ENCODE assay signal across 9 mouse cellular contexts in the genomic region with DNA sequence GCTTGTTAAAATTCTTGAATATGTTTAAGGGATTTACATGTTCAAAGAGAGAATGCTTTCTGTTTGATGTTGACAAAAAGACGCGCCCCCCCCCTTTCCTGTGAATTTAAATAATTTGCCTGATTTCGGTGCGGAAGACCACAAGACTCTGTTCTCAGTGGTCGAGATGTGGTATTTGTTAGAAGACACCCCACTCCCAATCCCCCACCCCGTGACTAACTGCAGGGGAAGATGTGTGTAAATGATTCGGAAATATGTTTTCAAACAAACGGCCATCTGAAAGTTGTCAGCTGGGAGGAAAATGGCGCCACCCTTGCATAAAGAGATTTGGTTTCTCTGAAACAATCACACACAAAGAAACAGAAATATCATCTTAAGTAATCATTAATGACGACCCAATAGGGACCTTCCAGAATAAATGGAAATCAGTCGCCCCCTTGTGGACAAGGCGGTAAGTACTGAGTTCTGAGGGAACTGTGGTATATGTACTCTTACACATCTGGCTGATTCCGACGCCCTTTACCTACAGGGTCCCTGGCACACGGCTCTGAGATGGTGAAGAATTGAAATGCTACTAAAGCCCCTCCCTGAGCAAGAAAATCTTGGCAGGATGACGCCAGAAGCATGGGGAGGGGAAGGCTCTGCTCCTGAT. TPM values are rescaled to one million over a fixed set of nuclear protein-coding genes. Genes with fewer than 3 reads are reported as not detected.
DNase-seq lines count a peak whose midpoint lies in the region; ATAC-seq lines count a peak whose summit lies in the region.
"Had no signal": no experiment of that assay in that cellular context is flagged by ENCODE, and none has a peak within 500 bp of the region (broad histone marks: within the 10 kb centered on the region; RNA-seq: fewer than 3 reads in every experiment).

No protein-coding gene starts in this region.

- H3K9ac ChIP-seq in neural tube, embryonic 15.5 days (replicated peaks): no peak overlapping the region
- H3K9ac ChIP-seq in midbrain, embryonic 16.5 days (ENCODE audit: low read depth, low read length): 0 out of 2 replicates have a peak overlapping the region, but pooled peaks have one; percentile 11

- intact Hi-C loops in left cerebral cortex, postnatal 25 days (cut with DNase I): loop anchor here (1.0 to 2.0 kb wide), 2 partner anchors 143 to 225 kb away; no protein-coding TSS in a partner anchor

- H3K27ac ChIP-seq in neural tube, embryonic 15.5 days (replicated peaks): no peak overlapping the region
- H3K27ac ChIP-seq in midbrain, embryonic 16.5 days (ENCODE audit: low read length): peak overlapping the region; percentile 71

- H3K36me3 ChIP-seq in neural tube, embryonic 15.5 days: no peaks in the 10 kb centered on the region
- H3K36me3 ChIP-seq in midbrain, embryonic 16.5 days (ENCODE audit: control insufficient read depth, insufficient read depth, low read length): no peaks in the 10 kb centered on the region

- H3K9me3 ChIP-seq in neural tube, embryonic 15.5 days (replicated peaks): no peaks in the 10 kb centered on the region
- H3K9me3 ChIP-seq in midbrain, embryonic 16.5 days (replicated peaks; ENCODE audit: control insufficient read depth, low read length, poor library complexity, severe bottlenecking): no peaks in the 10 kb centered on the region

- ATAC-seq in neural tube, embryonic 15.5 days (ENCODE audit: low FRiP score): no peak
- peak; percentile 73 for ATAC-seq in midbrain, embryonic 16.5 days

- H3K4me2 ChIP-seq in neural tube, embryonic 15.5 days: no peak overlapping the region
- H3K4me2 ChIP-seq in midbrain, embryonic 16.5 days (ENCODE audit: low read length): peak overlapping the region; percentile 38

- H3K27me3 ChIP-seq in neural tube, embryonic 15.5 days (replicated peaks): peaks cover 10% of the 10 kb centered on the region; the same call in 1 of the 2 replicates
- no peaks in the 10 kb centered on the region; the same call in 1 of the 2 replicates for H3K27me3 ChIP-seq in midbrain, embryonic 16.5 days (ENCODE audit: control insufficient read depth, insufficient read depth, low read depth, low read length)

- H3K4me1 ChIP-seq in neural tube, embryonic 15.5 days: 0 out of 2 replicates have a peak, but pooled peaks cover 8% of the 10 kb centered on the region
- H3K4me1 ChIP-seq in midbrain, embryonic 16.5 days (ENCODE audit: control insufficient read depth, insufficient read depth, low read length): peaks cover 8% of the 10 kb centered on the region; the same call in 1 of the 2 replicates

- no peak overlapping the region for H3K4me3 ChIP-seq in neural tube, embryonic 15.5 days (replicated peaks)
- no peak overlapping the region for H3K4me3 ChIP-seq in midbrain, embryonic 16.5 days (ENCODE audit: low read depth, low read length)

- peak; percentile 70 for DNase-seq in neural tube, embryonic 10.5 days (ENCODE audit: extremely low spot score, low spot score)
- DNase-seq in cerebellum, postnatal 36 days: peak; percentile 58 to 72
- DNase-seq in frontal cortex, postnatal 36 days (ENCODE audit: low spot score in 2 of 2): peak; percentile 66 to 83
- peak; percentile 82 for DNase-seq in kidney, adult 18-20 months
- DNase-seq in left cerebral cortex, postnatal 25 days (ENCODE audit: low spot score in 2 of 2): peak; percentile 71 to 72
- peak; percentile 36 for DNase-seq in thymus, postnatal 0 days (ENCODE audit: low spot score)

- 25% methylated on average over 16 of the region's 16 CpGs for WGBS in neural tube, embryonic 15.5 days
- 16% methylated on average over 16 of the region's 16 CpGs for WGBS in midbrain, embryonic 16.5 days

RNA-seq across cellular contexts. Expression of a gene that starts 4.2 kb away (rescaled TPM):
- not detected in 2 replicates for polyA plus RNA-seq in neural tube, embryonic 15.5 days (2015; fragmentation: Nextera tagmentation; extraction: Ambion mirVana)
- not detected for total RNA-seq in left cerebral cortex, postnatal 25 days (2021)
- polyA plus RNA-seq in midbrain, embryonic 16.5 days (2015; fragmentation: Nextera tagmentation; extraction: Ambion mirVana): not detected in 2 replicates
- not detected in 2 replicates for polyA plus RNA-seq in thymus, postnatal 0 days (2015; fragmentation: Nextera tagmentation; extraction: Ambion mirVana)
- polyA plus RNA-seq: spleen, adult 2 months had no signal

RNA-seq across cellular contexts. Expression of a gene that starts 16.0 kb away (rescaled TPM):
- 0.05 and 0.06 TPM in 2 replicates for polyA plus RNA-seq in neural tube, embryonic 15.5 days (2015; fragmentation: Nextera tagmentation; extraction: Ambion mirVana)
- total RNA-seq in left cerebral cortex, postnatal 25 days (2021): under 1 TPM in 1 of 2 experiments, not detected in 1; 0.14 TPM
- not detected in 2 replicates for polyA plus RNA-seq in midbrain, embryonic 16.5 days (2015; fragmentation: Nextera tagmentation; extraction: Ambion mirVana)
- polyA plus RNA-seq in thymus, postnatal 0 days (2015; fragmentation: Nextera tagmentation; extraction: Ambion mirVana): 0.12 and 0.14 TPM in 2 replicates

RNA-seq across cellular contexts. Expression of a gene that starts 59.8 kb away (rescaled TPM):
- polyA plus RNA-seq in neural tube, embryonic 15.5 days (2015; fragmentation: Nextera tagmentation; extraction: Ambion mirVana): not detected in 2 replicates
- total RNA-seq in left cerebral cortex, postnatal 25 days (2021): not detected
- polyA plus RNA-seq in midbrain, embryonic 16.5 days (2015; fragmentation: Nextera tagmentation; extraction: Ambion mirVana): not detected in 2 replicates
- polyA plus RNA-seq in thymus, postnatal 0 days (2015; fragmentation: Nextera tagmentation; extraction: Ambion mirVana): 1.2 and 2.6 TPM in 2 replicates
- polyA plus RNA-seq: spleen, adult 2 months had no signal
